Mouse (Mus musculus) cerebellum, postnatal 36 days (tissue): ENCODE measurements around the gene Egfl8.

Source experiments
- DNase-seq, 2 experiments: peaks; one replicate each; pipeline ENCODE4 v3.0.0; 2021 to 2022; ENCODE audit warnings: mixed read lengths in 2 of 2

Gene Egfl8

DNA sequence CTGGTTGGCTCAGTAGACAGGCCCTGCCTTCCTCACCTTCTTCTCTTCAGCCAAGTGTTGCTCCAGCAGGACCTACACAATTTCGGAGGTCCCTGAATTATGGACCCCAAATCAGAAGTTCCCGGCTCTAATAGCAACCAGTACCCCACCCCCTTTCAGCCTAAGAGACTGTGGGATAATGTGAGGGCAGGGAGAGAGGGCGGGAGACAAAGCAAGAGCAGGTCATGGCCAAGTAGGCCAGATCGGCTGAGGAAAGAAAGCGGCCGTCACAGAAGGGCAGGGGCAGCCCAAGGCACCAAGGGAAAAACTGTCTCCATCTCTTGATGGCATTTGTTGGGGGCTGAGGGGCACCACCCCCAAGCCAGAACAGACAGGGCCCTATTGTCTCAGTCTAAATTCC, at the start of gene Egfl8:
TSS of gene Egfl8 (minus strand) at position 101 of the 400 bp plus-strand sequence.
- DNase-seq, result no peak

DNA sequence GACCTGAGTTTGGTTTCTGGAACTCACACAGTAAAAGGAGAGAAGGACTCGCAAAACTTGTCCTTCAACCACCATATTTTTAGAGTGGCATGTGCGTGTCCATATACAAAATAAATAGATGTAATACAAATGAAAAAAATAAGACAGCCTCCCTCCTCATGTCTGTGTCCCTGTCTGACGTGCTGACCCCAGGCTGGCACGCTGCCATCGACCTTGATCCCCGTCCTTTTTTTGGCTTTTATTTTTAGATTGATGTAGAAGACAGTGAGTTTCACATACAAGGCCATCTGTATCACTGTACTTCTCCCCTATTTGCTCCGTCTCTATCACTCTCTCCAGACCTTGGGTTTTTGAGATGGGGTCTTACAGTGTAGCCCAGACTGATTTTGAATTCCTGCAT, 48.7 kb upstream of the Egfl8 start:
- no peak for DNase-seq

DNA sequence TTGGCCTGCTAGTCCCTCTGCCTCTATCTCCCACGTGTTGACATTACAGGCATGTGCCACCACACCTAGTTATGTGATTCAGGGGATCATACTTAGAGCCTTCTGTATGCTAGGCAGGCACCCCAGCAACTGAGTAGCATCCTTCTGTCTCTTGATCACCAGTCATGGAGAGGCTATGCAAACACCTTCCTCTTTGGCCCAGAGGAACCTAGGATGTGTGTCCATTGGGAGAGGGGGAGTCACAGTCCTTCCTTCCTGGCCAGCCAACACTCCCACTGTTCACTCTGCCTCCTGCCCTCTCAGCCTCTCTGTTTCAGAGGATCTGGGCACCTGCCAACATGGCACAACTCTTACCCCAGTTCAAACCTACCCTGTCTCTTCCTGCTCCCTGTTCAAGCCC, 47.8 kb upstream of the Egfl8 start:
- DNase-seq, result no peak

DNA sequence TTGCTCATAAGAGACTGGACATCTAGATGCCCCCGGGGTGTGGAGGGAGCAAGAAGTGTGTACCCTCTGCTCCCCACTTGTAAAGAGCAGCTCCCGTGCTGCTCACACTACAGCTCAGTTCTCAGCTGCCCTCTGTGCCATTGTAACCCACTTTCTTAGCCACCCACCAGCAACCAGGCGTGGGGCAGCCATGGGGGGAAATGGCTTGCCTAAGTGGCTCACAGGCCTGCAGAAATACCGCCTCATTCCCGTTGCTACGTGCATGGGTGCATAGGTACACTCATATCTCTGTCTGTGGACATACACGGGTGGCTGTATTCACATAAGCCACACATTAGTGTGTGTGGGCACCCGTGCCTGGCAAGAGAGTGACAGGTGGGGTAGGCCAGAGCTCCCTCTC, 47.2 kb upstream of the Egfl8 start:
- DNase-seq, result no peak

DNA sequence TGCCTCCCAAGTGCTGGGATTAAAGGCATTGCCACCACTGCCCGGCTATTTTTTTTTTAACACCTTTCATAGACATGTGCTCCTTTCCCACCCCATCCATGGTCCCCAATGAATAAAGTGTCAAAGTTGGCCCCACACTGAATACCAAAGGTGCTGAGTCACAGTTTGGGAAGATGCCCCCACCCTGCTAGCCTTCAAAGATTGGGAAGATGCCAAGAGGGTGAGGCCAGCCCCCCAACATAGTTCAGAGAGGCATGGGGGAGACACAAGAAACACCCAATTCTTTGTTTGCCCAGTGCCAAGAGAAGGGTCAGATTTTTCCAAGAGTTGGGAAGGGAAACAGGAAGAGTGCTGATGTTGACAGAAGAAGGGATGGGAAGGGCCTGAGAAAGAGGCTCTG, 46.7 kb upstream of the Egfl8 start:
- DNase-seq, result no peak

DNA sequence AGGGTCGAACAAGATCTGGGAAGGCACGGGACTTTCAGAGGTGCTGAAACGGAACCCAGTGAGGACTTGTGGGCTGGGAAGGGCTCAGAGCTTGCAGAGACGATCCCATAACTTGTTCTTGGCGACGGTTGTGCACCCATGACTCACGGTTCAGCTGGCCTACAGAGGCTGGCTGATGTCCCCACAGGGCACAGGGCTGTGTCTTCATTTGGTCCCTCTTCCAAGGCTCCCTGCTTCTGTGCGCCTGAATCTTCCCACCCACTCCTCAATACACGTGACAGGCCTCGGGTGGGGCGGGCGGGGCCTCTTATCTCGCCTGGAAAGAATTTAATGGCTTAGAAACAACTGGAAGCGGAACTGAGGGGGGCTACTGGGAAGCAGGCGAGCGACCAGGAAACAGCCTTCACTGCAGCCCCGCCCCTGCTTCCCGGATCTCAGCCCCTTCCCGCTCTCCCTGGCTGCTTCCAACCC, 45.4 kb upstream of the Egfl8 start:
- no peak for DNase-seq

DNA sequence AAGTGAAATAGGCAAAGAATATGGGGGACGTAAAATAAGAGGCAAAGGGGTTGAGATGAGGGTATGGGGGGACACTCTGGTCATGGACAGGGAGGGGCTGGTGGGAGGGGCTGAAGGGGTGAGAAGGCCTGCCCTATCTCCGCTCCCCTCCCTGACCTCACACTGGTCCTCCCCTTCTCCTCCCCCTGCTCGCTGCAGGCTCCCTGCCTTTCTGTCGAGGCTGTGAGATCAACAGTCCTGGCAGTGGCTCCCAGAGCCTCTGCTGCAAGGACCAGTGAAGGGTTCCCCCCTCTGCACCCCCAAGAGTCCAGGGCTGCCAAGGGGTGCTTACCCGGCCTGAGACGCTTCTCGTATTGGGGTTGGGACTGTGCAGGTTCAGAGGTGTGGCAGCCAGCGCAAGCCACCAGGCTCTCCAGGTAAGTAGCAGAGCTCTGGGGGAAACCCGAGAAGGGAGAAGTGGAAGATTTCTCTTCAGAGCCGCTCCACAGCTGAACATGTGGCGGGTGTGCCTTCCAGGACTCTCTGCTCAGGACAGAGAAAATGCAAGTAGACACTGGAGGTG, 44.6 kb upstream of the Egfl8 start:
- no peak for DNase-seq

DNA sequence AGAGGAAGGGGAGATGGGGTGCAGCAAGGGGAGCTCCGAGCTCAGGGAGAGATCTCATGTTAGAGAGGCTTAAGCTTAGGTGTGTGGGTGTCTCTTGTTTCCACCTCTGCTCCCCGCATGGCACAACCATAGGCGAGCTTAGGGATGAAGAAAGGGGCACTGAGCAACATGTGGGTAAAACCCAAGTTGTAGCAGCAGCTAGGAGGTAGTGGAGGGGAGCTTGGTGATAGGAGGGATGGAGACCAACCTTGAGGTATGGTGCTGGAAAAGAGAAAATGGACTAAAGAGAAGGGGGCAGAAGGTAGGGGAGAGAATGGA, 44.1 kb upstream of the Egfl8 start:
- no peak for DNase-seq

DNA sequence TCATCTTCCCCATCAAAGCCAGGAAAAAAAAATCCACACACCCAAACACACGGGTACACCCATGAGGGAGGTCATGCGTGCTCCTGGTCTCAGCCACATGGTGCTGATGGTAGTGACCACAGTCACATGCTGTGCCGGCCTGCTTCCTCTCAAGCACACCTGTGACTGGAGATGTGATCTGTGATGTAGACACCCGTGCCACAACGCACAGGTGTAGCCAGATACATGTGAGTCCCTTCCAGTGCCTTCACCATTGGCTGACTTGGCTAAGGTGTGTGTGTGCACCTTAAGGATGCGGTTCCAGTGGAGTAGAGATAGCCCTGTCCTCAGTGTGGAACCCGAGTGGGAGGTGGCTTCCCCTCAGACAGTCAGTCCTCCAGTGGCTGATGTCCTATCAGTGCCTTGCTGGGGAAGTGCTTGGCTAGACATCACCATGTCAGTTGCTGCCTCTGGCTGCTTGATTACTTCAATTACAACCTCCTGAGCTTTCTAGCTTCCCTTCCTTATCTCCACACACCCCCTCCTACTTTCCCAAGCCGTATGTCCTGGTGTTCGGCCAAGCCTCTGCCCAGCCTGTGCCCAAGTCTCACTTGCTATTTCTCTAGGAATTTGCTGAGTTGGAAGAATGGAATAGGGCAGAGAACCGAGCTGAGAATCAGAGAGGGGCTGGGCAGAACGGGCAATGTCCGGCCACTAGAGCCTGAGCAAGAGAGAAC, 43.6 kb upstream of the Egfl8 start:
- no peak for DNase-seq

DNA sequence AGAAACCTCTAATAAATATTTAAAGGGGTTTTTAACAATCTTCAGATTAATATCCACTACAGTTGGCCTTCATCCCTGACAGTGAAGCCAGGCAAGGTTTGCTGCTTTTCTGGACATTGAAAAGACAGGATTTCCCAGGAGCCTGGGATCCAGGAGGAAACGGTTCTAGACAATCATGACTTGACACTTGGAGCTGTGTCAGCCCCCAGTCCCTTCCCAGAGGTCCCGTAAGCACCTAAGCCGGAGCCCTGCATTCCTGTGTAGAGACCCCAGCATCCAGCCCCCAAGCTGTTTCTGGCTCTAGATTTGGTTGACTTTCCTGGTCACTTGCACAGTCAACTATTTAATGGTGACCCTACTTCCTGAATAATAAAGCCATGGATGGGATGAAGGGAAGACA, 42.8 kb upstream of the Egfl8 start:
- DNase-seq, result no peak

DNA sequence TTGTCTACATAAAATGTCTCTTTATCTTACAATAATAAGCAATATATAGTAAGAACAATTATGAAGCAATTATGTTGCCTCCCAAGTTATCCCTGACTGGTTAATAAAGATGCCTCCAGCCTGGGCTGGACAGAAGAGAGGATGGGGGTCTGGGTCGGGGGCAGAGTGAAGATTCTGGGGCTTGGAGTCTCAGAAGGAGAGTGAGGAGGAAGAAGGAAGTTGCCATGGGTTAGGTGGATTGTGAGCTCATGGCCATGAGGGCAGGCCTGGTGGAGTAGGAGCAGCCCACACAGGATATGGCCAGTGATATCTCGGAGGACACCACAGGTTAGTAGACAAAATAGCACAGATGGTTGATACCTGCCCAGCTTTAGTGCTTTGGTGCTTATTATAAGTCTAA, 42.4 kb upstream of the Egfl8 start:
- DNase-seq, result no peak

DNA sequence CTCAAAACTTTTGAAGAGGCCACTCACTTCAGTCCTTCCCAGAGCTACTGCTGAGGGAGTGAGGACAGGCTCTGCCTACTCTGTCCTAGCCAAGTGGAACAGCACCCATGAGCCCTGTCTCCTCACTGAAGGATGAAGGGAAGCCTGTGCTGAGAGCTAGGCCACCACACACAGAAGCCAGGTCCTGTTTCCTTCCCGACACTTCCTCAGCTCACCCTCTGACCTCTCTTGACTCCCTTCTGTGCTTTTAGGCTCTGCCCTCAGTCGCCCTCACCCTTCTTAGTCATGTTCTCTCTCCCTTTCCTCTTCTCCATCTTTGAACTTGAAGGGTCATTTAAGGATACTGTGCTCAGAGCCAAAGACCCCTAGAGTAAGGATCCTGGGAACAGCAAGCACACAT, 41.5 kb upstream of the Egfl8 start:
- no peak for DNase-seq

DNA sequence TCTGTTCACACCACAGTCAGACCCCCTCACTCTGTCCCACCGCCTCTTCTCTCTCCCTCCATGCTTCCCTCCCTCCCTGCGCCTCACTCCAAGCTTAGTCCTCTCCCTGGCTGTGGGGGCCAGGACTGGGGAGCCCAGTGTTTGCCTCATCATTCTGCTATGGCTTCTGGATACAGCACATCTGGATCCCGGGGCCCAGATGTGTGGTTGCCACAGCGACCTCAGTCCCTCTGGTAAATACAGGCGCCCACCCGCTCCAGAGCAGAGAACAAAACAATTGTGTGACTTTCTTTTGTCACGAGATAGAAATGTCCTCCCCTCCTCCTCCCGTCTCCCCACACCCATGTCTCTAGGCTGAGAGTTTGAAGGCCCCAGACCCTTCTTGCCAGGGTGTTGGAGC, 40.9 kb upstream of the Egfl8 start:
- DNase-seq, result no peak

DNA sequence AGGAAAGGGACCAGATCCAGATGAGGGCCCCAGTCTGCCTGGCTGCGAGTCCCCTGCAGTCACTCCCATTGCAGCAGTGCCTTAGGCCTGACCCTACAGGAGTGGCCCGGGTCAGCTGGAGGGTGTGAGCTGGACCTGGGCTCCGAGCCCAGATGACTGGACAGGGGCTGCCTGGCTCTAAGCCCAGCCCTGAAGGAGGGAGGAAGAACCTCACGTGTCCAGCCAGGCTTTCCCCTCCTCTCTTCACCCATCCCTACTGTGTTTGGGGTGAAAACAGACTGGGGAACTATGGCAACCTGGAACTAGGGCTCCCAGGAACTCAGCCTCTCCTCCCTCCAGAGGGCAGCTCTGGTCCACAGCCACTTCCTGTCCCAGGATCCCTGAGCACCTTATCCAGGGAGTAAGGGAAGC, 39.8 kb upstream of the Egfl8 start:
- peak; percentile 33 to 38 for DNase-seq

DNA sequence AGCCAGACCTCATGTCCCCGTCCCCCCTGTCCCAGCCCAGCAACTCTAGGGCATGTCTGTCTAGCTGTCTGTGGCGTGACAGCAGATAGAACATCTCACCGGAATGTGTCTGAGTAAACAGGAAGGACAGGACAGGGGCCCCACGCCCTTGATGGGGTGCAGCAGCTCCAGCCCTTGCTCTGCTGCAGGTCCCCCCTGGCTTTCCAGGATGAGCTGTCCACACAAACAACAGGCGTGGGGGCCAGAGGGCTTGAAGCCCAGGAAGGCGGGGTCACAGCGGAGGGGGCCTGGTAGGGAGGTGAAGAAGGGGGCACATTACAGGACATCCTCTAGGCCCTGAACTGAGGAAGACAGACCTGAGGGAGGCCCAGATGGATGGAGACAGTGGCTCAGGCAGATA, 39.4 kb upstream of the Egfl8 start:
- DNase-seq, result no peak

DNA sequence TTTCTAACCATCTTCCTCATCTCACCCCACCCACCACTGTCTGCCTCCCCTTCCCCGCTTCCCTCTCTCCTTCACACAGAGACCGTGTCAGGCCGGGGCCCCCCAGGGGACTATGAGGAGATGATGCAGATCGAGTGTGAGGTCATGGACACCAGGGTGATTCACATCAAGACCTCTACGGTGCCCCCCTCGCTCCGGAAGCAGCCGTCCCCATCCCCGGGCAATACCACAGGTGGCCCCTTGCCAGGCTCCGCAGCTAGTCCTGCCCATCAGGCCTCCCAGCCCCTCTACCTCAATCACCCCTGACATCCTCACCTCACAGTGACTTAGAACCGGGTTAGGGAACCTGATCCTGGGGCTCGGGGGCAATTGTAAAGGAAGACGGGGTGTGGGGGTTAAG, 38.6 kb upstream of the Egfl8 start:
- peak; percentile 4 to 39 for DNase-seq

DNA sequence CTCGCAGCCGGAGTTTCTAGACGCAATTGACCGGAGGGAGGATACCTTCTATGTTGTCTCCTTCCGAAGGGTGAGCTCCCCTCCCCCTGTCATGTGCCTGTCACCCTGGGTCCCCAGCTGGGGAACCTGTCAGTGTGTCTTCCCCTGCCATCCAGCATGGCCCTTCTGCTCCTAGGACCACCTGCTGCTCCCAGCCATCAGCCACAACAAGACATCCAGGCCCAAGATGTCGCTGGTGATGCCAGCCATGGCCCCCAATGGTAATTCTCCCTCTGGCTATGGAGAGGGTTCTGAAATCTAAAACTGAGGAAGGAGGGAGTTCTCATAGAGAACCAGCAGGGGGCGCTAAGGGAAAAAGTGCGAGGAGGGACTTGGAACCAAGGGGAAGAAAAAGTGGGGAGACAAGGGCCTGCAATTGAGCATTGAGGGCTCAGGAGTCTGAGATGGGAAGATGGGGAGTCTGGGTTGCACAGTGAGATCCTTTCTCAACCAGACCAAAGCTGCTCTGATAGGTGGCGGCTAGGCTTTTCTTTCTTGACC, 38.0 kb upstream of the Egfl8 start:
- peak; percentile 48 to 54 for DNase-seq

DNA sequence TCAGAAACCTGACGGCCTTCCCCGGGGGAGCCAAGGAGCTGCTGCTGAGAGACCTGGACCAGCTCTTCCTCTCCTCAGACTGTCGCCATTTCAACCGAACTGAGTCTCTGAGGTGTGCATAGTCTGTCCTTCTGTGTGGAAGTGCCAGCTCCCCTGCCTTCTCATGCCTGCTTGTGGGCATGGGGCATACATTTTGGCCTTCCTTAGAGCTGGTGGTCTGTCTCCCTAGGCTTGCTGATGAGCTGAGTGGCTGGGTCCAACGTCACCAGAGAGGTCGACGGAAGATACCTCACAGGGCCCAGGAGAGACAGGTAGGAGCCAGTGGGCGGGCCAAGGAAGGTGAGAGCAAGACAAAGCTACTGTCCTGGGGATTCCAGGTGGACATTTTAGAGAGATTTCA, 37.2 kb upstream of the Egfl8 start:
- DNase-seq, result no peak

DNA sequence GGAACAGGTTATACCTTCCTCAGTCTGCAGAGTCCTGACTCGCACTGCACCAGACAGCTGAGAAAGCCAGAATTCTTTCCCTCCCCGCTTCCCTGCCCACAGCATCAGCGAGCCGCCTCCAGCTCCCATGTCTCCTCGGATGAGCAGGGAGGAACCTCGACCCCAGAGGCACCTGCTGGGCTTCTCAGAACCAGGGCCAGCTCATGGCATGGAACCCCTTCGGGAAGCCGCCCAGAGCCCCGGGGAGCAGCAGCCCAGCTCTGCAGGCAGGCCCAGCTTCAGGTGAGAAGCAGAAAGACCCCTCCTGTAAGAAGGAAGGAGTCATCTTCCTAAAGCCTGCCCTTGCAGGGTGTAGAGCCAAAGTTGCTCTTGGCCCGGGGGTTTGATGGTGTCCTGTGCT, 36.8 kb upstream of the Egfl8 start:
- DNase-seq, result no peak

DNA sequence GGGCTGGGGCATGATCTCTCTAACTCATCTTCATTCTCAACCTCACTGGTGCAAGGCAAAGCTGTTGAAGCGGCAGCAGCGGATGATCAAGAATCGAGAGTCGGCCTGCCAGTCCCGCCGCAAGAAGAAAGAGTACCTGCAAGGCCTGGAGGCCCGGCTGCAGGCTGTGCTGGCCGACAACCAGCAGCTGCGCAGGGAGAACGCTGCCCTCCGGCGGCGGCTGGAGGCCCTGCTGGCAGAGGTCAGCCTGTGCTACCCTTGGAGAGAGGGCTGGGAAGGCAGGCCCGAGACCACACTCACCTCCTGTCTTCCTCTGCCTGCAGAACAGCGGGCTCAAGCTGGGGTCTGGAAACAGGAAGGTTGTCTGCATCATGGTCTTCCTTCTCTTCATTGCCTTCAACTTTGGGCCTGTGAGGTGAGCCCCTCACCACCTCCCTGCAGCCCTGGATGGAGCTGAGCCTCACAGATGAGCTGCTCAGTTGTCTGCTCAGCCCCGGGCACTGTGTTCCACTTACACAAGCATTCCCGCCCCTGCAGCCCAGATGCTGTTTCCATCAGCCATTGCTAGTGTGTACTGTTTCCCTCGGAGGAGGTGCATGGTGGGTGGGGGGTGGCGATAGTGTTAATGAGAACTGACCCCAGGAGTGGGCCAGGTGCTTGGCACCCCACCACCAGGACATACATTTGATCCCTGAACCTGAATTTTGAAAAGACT, 35.9 kb upstream of the Egfl8 start:
- DNase-seq, result peak; percentile 36 to 43

DNA sequence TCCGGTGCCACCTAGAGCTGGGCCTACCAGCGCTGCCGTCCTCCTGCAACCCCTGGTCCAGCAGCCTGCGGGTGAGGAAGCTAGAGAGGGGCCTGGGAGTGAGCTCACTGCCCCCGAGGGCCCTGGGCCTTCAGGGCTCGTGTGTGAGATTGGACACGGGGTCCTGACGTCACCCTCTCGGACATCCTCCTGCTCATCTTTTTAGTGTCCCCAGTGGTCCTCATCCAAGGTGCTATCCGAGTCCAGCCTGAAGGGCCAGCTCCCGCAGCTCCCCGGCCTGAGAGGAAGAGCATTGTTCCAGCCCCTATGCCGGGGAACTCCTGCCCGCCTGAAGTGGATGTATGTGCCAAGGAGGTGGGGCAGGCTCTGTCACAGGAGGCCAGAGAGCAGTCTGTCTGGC, 35.0 kb upstream of the Egfl8 start:
- DNase-seq, result no peak

DNA sequence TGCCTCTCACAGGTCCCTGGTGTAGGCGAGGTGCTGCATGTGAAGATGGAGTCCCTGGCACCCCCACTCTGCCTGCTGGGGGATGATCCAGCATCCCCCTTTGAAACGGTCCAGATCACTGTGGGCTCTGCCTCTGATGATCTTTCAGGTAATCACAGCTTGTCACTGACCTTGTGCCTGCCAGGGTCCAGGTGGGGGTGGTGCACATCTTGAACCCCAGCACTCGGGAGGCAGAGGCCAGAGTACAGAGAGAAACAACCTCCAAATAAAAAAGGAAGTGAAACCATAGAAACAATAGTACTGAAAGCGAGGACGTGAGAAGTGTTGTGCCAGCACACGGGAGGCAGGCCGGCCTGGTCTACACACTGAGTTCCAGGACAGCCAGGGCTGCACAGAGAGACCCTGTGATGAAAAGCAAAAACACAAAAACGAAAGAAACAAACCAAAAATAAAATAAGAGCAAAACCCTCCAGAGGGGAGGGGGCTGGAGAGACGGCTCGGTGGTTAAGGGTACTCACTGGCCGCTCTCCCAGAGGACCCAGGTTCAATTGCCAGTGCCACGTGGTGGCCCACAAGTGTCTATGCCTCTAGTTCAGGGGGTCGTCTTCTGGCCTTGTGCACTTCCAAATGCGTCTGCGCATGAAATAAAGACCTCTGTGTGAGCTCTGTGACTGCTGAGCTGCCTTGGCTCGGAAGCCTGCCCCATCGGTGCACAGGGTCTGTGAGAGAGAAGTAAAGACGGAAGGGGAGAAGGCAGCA, 33.5 kb upstream of the Egfl8 start:
- DNase-seq, result no peak

DNA sequence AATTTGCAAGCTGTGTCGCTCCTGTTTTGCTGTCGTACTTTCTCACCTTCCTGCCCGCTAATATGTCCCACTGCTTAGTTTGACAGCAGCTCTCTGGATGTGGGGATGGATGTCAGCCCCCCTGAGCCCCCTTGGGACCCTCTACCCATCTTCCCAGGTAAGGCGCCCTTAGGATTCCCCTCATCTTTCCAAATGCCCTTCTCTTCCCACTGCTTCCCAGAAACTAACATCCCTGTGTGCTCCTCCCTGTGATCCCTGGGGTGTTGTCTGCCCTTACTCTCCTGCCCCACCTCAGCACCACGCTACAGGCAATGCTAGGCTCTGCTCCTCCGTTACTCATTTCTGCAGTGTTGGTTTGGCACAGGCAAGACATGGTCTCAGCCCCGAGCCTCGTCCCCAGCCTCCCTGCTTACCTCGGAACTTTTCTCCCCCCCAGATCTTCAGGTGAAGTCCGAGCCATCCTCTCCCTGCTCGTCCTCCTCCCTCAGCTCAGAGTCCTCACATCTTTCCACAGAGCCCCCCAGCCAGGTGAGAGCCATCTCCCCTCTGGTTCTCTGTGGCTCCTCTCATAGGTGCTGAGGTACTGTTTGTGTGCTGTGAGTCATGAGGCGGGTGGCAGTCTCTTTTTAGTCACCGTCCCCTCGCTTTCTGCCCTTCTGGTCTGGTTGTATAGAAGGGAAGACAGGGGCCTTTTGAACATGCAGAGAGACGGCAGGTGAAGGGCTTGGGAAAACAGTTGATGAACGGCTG, 32.5 kb upstream of the Egfl8 start:
- no peak for DNase-seq
